Mouse (Mus musculus): Measurements from ENCODE around the gene Mical3. TPM values are rescaled to one million over a fixed set of nuclear protein-coding genes. Genes with fewer than 3 reads are reported as not detected.

Gene Mical3
- polyA plus RNA-seq, 1 experiment from 2014 or later, result 35.2 TPM

DNA sequence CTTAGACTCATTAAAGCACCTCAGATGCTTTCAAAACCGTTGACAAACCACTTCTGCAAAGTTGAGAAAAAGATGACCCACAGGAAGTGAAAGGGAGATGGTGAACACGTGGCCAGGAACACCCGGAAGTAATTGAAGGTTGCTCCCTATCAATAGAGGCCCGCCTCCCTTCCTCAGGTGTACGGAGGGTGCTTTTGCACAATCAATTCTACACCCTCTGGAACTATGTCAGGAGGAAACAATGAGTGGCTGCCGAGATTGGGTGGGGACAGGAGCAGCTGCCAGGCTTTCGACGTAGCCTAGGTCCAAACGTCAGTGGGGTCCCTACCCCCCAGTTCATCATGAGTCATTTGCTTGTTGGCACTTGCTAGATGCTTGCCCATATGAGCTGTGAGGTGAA lies 135.3 kb downstream of the Mical3 start:
- Histone ChIP-seq H3K27ac (replicated peaks) (no peak overlapping the region), H3K9me3 (replicated peaks) (no peaks in the 10 kb centered on the region), H3K36me3 (peaks cover 11% of the 10 kb centered on the region), H3K27me3 (replicated peaks) (no peaks in the 10 kb centered on the region), H3K4me1 (no peaks in the 10 kb centered on the region), H3K4me3 (replicated peaks) (no peak overlapping the region), H3K4me2 (no peak overlapping the region), H3K9ac (replicated peaks) (no peak overlapping the region)
- no peak for ATAC-seq (ENCODE audit: low FRiP score)
- 86% methylated on average over 9 of the region's 9 CpGs for WGBS

DNA sequence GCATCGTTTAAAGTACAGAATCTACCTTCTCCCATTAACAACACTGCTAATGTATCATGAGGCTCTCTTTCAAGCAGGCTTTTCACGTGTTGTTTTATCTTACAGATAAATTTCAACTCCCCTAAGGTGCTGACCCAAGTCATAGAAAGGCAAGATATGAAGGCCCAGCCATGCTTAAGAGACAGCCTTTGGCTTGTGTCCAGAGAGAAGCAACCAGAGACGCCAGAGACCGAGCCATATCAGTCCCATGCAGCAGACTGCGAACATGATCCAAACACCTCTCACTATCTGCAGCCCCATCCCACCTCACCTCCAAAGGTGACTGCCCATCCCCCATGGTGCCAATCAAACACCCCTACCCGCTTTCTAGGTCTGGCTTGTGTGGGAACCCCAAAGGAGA lies 138.9 kb downstream of the Mical3 start:
- no peak overlapping the region for H3K4me3 ChIP-seq (replicated peaks)
- H3K36me3 ChIP-seq, result peaks cover 5% of the 10 kb centered on the region; the same call in 1 of the 2 replicates
- H3K27ac ChIP-seq (replicated peaks), result no peak overlapping the region
- ATAC-seq (ENCODE audit: low FRiP score), result no peak
- no peak overlapping the region for H3K4me2 ChIP-seq
- H3K9ac ChIP-seq (replicated peaks), result no peak overlapping the region
- H3K27me3 ChIP-seq (replicated peaks), result no peaks in the 10 kb centered on the region
- WGBS, result 85% methylated on average over 6 of the region's 6 CpGs
- H3K9me3 ChIP-seq (replicated peaks), result no peaks in the 10 kb centered on the region
- H3K4me1 ChIP-seq, result peaks cover 12% of the 10 kb centered on the region

DNA sequence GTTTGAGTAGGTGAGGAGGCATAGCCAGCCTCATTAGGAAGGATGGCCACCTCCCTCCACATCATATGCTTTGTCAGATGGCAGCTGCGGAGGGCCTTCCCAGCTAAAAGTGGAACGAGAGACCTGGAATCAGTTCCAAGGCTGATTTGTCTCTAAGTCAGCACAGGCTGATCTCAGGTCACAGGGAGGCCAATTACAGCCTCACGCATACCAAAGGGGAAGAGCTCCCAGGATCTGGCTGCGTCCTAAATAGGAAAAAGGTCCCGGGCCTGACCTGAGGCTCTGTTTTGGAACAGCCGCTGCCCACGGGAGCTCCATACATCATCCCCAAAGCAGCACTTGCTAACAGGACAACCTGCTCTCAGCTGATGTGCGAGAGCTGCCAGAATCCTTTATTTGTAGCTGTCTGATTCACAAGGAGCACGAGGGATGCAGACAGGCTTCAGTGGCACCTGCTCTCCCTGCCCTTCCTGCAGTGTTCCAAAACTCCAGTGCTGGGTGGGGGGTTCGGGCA lies 143.2 kb downstream of the Mical3 start:
- no peak for ATAC-seq (ENCODE audit: low FRiP score)
- H3K36me3 ChIP-seq, result peaks cover 11% of the 10 kb centered on the region; the same call in 1 of the 2 replicates
- no peaks in the 10 kb centered on the region for H3K9me3 ChIP-seq (replicated peaks)
- no peak overlapping the region for H3K9ac ChIP-seq (replicated peaks)
- no peak overlapping the region for H3K4me3 ChIP-seq (replicated peaks)
- WGBS, result 16% methylated on average over 10 of the region's 10 CpGs
- peak overlapping the region; percentile 54 for H3K27ac ChIP-seq (replicated peaks)
- H3K4me1 ChIP-seq, result peaks cover 12% of the 10 kb centered on the region
- no peaks in the 10 kb centered on the region for H3K27me3 ChIP-seq (replicated peaks)
- H3K4me2 ChIP-seq, result no peak overlapping the region

DNA sequence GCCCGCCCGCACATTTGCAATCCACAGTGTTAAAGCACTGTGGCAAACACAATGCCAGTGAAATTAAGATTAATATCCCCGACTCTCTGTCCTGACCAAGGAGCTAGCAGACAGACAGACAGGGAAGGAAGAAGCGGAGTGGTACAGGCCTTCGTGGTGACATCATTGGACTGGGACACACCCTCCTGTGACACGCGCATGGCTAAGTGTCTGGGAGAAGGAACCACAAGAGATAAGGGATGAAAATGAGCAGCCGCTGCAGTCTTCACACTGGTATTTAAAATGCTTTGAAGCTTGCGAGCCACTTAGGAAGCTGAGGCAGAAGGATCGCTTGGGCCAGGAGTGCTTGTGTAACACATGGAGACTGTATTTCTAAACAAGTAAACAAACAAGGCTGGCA lies 143.6 kb downstream of the Mical3 start:
- Histone ChIP-seq H3K4me1 (peaks cover 12% of the 10 kb centered on the region), H3K9ac (replicated peaks) (no peak overlapping the region), H3K27me3 (replicated peaks) (no peaks in the 10 kb centered on the region), H3K36me3 (peaks cover 15% of the 10 kb centered on the region), H3K4me2 (no peak overlapping the region), H3K4me3 (replicated peaks) (no peak overlapping the region), H3K9me3 (replicated peaks) (no peaks in the 10 kb centered on the region), H3K27ac (replicated peaks) (no peak overlapping the region)
- ATAC-seq (ENCODE audit: low FRiP score), result no peak
- 79% methylated on average over 10 of the region's 10 CpGs for WGBS

DNA sequence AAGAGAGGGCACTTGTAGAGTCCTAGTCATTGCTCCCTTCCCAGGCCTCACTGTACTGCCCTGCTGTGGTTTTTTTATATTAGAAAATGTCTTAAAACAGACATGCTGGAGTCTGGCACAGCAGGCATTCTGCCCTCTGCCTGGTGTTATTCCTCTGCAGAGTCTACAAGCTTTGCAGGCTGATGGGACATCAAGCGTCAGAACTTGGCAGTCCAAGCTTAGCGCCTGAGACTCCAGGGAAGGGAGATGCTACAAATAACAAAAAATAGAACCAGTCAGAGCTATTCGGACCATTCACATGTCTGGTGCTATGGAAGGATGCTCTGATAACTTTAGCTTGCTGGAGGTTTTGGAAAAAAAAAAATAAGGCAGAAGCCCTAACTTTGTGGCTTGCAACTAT lies 144.6 kb downstream of the Mical3 start:
- no peak overlapping the region for H3K27ac ChIP-seq (replicated peaks)
- no peak overlapping the region for H3K9ac ChIP-seq (replicated peaks)
- no peak for ATAC-seq (ENCODE audit: low FRiP score)
- H3K36me3 ChIP-seq, result peaks cover 23% of the 10 kb centered on the region
- H3K4me3 ChIP-seq (replicated peaks), result no peak overlapping the region
- 88% methylated on average over 3 of the region's 3 CpGs for WGBS
- H3K27me3 ChIP-seq (replicated peaks), result no peaks in the 10 kb centered on the region
- H3K9me3 ChIP-seq (replicated peaks), result no peaks in the 10 kb centered on the region
- peaks cover 12% of the 10 kb centered on the region for H3K4me1 ChIP-seq
- no peak overlapping the region for H3K4me2 ChIP-seq

DNA sequence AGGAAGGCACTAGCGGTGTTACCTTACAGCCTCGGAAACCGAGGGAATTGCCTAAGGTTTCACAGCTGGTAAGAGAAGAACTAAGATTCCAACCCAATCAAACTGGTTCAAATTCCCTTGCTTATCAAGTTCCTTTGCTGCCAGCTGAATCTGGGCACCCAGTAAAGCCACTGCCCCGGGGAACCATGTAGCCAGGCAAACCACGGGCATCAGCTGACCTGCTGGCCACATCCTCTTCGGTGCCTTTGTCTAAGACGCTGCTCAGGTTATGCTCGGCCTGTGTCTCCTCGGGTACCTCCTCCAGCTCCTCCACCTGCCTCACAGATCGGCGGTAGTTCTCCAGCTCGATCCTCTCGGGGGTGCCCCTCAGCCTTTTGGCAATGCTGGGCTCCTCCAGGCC lies 148.5 kb downstream of the Mical3 start:
- H3K27me3 ChIP-seq (replicated peaks), result no peaks in the 10 kb centered on the region
- H3K4me3 ChIP-seq (replicated peaks), result no peak overlapping the region
- H3K36me3 ChIP-seq, result peaks cover 43% of the 10 kb centered on the region
- no peak overlapping the region for H3K9ac ChIP-seq (replicated peaks)
- H3K9me3 ChIP-seq (replicated peaks), result no peaks in the 10 kb centered on the region
- WGBS, result 92% methylated on average over 13 of the region's 13 CpGs
- no peak for ATAC-seq (ENCODE audit: low FRiP score)
- H3K4me1 ChIP-seq, result peaks cover 13% of the 10 kb centered on the region
- no peak overlapping the region for H3K4me2 ChIP-seq
- H3K27ac ChIP-seq (replicated peaks), result no peak overlapping the region

DNA sequence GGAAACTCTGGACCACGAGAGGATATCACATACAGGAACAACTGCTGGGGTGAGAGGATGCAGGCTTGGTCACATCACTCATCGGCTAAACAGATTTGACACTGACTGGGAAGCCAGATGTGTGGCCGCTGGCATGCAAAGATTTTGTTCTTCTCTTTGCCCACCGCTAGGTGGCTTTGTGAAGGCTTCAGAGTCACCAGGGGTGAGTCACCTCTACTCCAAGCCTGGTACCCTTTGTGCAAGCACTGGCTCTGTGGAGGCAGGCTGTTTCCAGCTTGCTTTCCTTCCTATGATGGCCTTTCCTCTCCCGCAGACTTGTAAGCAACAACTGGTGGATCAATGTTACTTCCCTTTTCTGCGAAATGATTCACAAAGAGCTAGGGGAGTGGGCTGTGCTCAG lies 149.3 kb downstream of the Mical3 start:
- no peak for ATAC-seq (ENCODE audit: low FRiP score)
- no peak overlapping the region for H3K9ac ChIP-seq (replicated peaks)
- 68% methylated on average over 6 of the region's 6 CpGs for WGBS
- no peak overlapping the region for H3K27ac ChIP-seq (replicated peaks)
- no peak overlapping the region for H3K4me2 ChIP-seq
- H3K27me3 ChIP-seq (replicated peaks), result no peaks in the 10 kb centered on the region
- H3K4me3 ChIP-seq (replicated peaks), result no peak overlapping the region
- H3K9me3 ChIP-seq (replicated peaks), result no peaks in the 10 kb centered on the region
- peaks cover 21% of the 10 kb centered on the region for H3K4me1 ChIP-seq
- H3K36me3 ChIP-seq, result peaks cover 43% of the 10 kb centered on the region

DNA sequence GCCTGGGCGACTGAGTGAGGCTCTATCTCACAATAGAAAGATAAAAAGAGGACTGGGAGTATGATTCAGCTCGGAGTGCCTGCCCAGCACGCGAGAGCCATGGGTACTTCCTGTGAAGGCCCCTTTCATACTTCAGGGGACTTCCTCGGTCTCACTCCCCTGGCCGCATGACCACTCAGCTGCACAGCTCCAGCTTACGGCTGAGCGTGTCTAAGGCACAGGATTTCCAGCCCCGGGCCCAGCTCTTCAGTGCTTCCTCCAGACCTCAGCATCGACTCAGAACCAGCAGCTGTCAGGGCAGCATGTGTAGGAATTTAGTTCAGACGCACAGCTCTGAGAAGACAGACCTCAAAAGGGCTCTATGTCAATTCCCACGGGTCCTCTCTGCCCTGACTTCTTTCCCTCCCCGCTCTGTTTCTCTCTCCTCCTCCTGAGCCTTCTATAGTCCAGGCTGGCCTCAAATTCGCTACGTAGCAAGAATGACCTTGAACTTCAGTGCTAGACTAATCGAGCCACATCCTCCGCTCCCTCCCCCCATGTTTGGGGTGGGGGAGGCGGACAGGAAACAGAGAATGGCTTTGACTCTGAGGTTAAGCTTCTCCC lies 152.7 kb downstream of the Mical3 start:
- Histone ChIP-seq H3K36me3 (peaks cover 37% of the 10 kb centered on the region), H3K27ac (replicated peaks) (peak overlapping the region; percentile 20; the same call in 1 of the 2 replicates), H3K4me2 (no peak overlapping the region), H3K4me1 (peaks cover 21% of the 10 kb centered on the region), H3K27me3 (replicated peaks) (no peaks in the 10 kb centered on the region), H3K9me3 (replicated peaks) (no peaks in the 10 kb centered on the region), H3K9ac (replicated peaks) (no peak overlapping the region), H3K4me3 (replicated peaks) (no peak overlapping the region)
- no peak for ATAC-seq (ENCODE audit: low FRiP score)
- 35% methylated on average over 18 of the region's 18 CpGs for WGBS

DNA sequence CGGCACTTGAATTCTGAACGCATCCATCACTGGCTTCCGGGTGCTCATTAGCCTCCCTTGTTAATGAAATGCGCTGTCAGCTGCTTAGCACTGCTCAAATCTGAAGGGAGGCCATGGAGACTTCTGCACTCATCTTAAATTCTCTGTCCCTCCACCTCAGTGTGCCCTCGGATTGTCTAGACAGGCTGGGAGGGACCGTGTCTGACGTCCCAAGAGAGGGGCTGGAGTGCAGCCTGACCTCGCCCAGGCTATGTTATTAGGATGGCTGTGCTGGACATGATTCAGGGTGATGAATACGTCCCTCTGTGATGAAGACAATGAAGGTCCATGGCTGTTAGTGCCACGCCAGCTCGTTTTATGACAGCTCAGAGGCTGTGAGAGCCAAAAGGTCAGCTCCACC lies 153.8 kb downstream of the Mical3 start:
- Histone ChIP-seq H3K27me3 (replicated peaks) (no peaks in the 10 kb centered on the region), H3K9me3 (replicated peaks) (no peaks in the 10 kb centered on the region), H3K4me3 (replicated peaks) (no peak overlapping the region), H3K27ac (replicated peaks) (no peak overlapping the region), H3K4me1 (peaks cover 21% of the 10 kb centered on the region), H3K4me2 (no peak overlapping the region), H3K36me3 (peaks cover 42% of the 10 kb centered on the region), H3K9ac (replicated peaks) (no peak overlapping the region)
- ATAC-seq (ENCODE audit: low FRiP score), result no peak
- WGBS, result 21% methylated on average over 11 of the region's 11 CpGs

DNA sequence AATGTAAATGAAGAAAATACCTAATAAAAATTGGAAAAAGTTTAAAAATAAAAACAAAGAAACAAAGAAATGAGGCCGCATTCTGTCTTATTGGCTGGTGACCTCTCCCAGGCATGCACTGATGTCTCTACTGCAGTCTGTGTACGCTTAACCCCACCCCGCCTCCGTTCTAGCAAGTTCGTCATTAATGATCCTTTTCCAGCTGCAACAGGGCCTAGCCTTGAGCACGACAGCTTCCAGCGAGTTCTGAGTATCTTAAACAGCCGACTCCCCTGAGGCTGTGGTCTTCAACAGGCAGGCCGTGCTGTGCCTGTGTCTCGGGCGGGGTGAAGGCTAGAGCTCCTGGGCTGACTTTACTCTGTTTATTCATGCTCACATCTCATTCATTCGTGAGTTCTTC lies 154.7 kb downstream of the Mical3 start:
- 66% methylated on average over 12 of the region's 12 CpGs for WGBS
- Histone ChIP-seq H3K36me3 (peaks cover 40% of the 10 kb centered on the region), H3K4me1 (peaks cover 21% of the 10 kb centered on the region), H3K27ac (replicated peaks) (no peak overlapping the region), H3K4me2 (no peak overlapping the region), H3K9ac (replicated peaks) (no peak overlapping the region), H3K27me3 (replicated peaks) (no peaks in the 10 kb centered on the region), H3K4me3 (replicated peaks) (no peak overlapping the region), H3K9me3 (replicated peaks) (no peaks in the 10 kb centered on the region)
- ATAC-seq (ENCODE audit: low FRiP score), result no peak

DNA sequence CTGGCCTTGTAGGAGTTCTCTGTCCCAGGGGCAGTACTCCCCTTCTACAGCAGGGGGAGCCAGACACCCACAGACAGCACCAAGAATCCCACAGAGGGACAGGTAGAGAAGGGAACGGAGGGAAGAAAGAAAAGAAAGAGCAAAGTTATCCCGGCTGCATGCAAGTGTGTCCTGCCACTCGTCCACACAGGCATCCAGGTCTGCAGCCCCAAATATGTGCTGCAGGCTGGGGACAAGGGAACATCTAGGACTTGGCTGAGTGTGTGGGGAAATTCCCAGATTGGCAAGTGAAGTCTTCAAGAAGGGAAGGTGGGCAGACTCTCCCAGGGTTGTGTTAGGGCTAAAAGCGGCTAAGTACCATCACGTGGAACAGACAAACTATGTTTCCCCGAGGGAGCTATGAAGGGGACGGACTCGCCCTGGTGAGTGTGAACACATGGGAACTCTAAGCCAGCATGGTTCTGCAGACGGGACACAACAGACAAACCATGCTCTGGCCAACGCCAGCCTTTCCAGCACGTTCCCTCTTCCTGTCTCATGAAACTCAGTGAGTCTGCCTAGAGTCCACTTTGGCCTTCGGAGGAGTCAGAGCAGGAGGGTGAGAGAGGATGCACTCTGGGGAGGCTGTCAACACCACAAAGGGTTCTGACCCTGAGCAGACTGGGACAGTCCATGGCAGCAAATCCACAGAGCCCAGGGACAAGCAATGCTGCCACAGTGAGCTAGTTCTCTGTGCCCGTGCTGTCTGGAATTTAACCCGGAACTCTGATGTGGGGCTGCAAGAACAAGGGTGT lies 158.8 kb downstream of the Mical3 start:
- peaks cover 45% of the 10 kb centered on the region for H3K36me3 ChIP-seq
- H3K9ac ChIP-seq (replicated peaks), result no peak overlapping the region
- no peak overlapping the region for H3K4me2 ChIP-seq
- no peaks in the 10 kb centered on the region for H3K9me3 ChIP-seq (replicated peaks)
- peak; percentile 65 for ATAC-seq (ENCODE audit: low FRiP score)
- H3K27ac ChIP-seq (replicated peaks), result no peak overlapping the region
- H3K27me3 ChIP-seq (replicated peaks), result no peaks in the 10 kb centered on the region
- H3K4me1 ChIP-seq, result peaks cover 4% of the 10 kb centered on the region
- 63% methylated on average over 14 of the region's 14 CpGs for WGBS
- no peak overlapping the region for H3K4me3 ChIP-seq (replicated peaks)
